Mouse (Mus musculus) lung, postnatal 0 days (tissue): ENCODE data around the gene B4galnt1. TPM values are rescaled to one million over a fixed set of nuclear protein-coding genes. Genes with fewer than 3 reads are reported as not detected.
"Not testable (repeated sequence)": the region's sequence is repeated elsewhere in the genome, so short reads cannot be mapped to it uniquely, and the experiment has no call there.

Experiments
- ATAC-seq: fragments of 200-750 bp; cut with Nextera tagmentation; 2 replicates; pipeline ENCODE4 v1.8.0; 2017; ENCODE audit warnings: moderate library complexity
- DNase-seq: peaks from one replicate; pipeline ENCODE4 v3.0.0-alpha.2; 2016; ENCODE audit warnings: low spot score
- H3K27ac ChIP-seq: fragments of 300-500 bp; sonication (generic); 2 replicates; pipeline ENCODE4 v1.5.1; 2014; ENCODE audit warnings: antibody characterized with exemption, mild to moderate bottlenecking, low read length, mixed read lengths
- H3K27me3 ChIP-seq: fragments of 300-500 bp; sonication (generic); replicated peaks from 2 replicates; pipeline ENCODE4 v1.6.1; 2014; ENCODE audit warnings: low read length, mixed read lengths; ENCODE audit not compliant: insufficient read depth
- H3K36me3 ChIP-seq: fragments of 300-500 bp; sonication (generic); 2 replicates; pipeline ENCODE4 v1.6.1; 2014; ENCODE audit warnings: low read length, mixed read lengths; ENCODE audit not compliant: insufficient read depth
- H3K4me1 ChIP-seq: fragments of 300-500 bp; sonication (generic); 2 replicates; pipeline ENCODE4 v1.6.1; 2014; ENCODE audit warnings: antibody characterized with exemption, low read depth, low read length, mixed read lengths; ENCODE audit not compliant: insufficient read depth
- H3K4me2 ChIP-seq: fragments of 300-500 bp; sonication (generic); replicated peaks from 2 replicates; pipeline ENCODE4 v1.6.1; 2014; ENCODE audit warnings: low read depth, mild to moderate bottlenecking, low read length, moderate library complexity, mixed read lengths
- H3K4me3 ChIP-seq: fragments of 300-500 bp; sonication (generic); 2 replicates; pipeline ENCODE4 v1.5.1; 2014; ENCODE audit warnings: low read depth, low read length
- H3K9ac ChIP-seq: fragments of 300-500 bp; sonication (generic); replicated peaks from 2 replicates; pipeline ENCODE4 v1.6.1; 2014; ENCODE audit warnings: low read depth, mild to moderate bottlenecking
- H3K9me3 ChIP-seq: fragments of 300-500 bp; sonication (generic); 2 replicates; pipeline ENCODE4 v1.6.1; 2016; ENCODE audit warnings: low read length, mixed read lengths
- CTCF ChIP-seq: IDR thresholded peaks from 2 replicates; pipeline ENCODE4 v1.5.1; 2016; ENCODE audit warnings: antibody characterized with exemption, mild to moderate bottlenecking
- EP300 ChIP-seq: IDR thresholded peaks from 2 replicates; pipeline ENCODE4 v1.6.1; 2016; ENCODE audit warnings: antibody characterized with exemption, mild to moderate bottlenecking, control low read depth
- WGBS: fragments of 180-500 bp; shearing (Covaris S2); extraction: QIAGEN DNeasy Blood & Tissue Kit; methylation state at CpG from one replicate; pipeline ENCODE4 v1.1.7; 2014; 5-methylcytosine and 5-hydroxymethylcytosine counted together
- polyA plus RNA-seq: library from polyadenylated mRNA; unstranded; fragments of >200 nt; fragmentation: Nextera tagmentation; extraction: Ambion mirVana; gene quantifications from 2 replicates; pipeline ENCODE4 v1.2.1, GENCODE M21; 2015

Gene B4galnt1
- polyA plus RNA-seq, 1 experiment from 2014 or later, result 9.6 TPM

DNA sequence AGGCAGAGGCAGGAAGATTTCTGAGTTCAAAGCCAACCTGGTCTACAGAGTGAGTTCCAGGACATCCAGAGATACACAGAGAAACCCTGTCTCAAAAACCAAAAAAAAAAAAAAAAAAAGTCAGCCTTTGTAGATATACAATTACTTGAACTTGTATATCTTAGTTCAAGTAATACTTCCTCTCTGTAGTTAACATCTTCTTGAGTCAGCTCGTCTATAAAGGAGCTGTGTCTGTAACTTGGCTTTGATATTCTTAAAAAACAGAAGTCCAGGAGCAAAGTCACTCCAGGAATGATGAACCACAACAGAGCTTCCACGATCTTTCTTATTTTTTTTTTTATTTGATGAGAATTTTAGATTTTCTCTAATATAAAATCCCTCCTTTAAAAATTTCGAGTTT, 4.3 kb upstream of the B4galnt1 start:
- no peak for DNase-seq
- Histone ChIP-seq H3K27me3 (peaks cover 7% of the 10 kb centered on the region; the same call in 1 of the 2 replicates), H3K27ac (no peak overlapping the region), H3K9me3 (no peaks in the 10 kb centered on the region), H3K4me2 (no peak overlapping the region), H3K36me3 (no peaks in the 10 kb centered on the region), H3K4me3 (no peak overlapping the region), H3K4me1 (peaks cover 4% of the 10 kb centered on the region; the same call in 1 of the 2 replicates), H3K9ac (no peak overlapping the region)
- 58% methylated on average over 3 of the region's 3 CpGs for WGBS
- ATAC-seq, result no peak
- TF ChIP-seq CTCF (no peak), EP300 (no peak)

DNA sequence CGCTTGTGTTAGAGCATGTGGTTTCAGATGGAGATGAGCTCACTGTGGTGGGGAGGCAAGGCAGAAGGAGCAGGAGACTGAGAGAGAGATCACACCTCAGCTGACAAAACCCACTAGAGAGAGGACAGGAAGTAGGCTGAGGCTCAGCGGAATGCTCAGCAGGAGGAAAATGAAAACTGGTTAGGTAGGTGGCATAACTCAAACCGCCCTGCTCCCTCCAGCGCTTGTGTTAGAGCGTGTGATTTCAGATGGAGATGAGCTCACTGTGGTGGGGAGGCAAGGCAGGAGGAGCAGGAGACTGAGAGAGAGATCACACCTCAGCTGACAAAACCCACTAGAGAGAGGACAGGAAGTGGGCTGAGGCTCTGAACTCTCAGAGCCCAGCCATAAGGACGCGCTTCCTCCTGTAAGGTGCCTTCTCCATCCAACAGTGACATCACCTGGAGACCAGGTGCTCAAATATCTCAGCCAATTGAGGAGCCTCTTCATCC, 2.2 kb upstream of the B4galnt1 start:
- not testable (repeated sequence) for H3K9me3 ChIP-seq, H3K27ac ChIP-seq, H3K4me3 ChIP-seq, H3K4me1 ChIP-seq, H3K36me3 ChIP-seq, H3K9ac ChIP-seq, ATAC-seq, H3K4me2 ChIP-seq, DNase-seq
- peaks cover 27% of the 10 kb centered on the region for H3K27me3 ChIP-seq
- 37% methylated on average over 7 of the region's 7 CpGs for WGBS

DNA sequence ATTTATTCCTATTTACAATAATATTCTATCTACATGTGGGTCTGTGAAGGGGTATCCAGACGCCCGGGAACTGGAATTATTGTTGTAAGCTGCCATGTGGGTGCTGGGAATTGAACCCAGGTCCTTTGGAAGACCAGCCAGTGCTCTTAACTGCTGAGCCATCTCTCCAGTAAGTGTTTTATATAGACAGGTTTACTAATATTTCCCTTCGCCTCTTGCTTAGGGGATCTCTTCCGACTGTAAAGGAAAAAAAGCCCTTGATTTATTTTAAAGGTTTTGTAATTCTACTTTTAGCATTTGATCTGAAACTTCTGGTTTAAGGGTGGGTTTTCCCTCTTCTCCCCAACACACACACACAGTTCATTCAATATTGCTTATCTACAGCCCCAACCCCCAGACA, 835 bp upstream of the B4galnt1 start:
- ATAC-seq (no peak), DNase-seq (no peak)
- Histone ChIP-seq H3K4me1 (peaks cover 9% of the 10 kb centered on the region; the same call in 1 of the 2 replicates), H3K27me3 (peaks cover 29% of the 10 kb centered on the region), H3K36me3 (no peaks in the 10 kb centered on the region), H3K27ac (no peak overlapping the region), H3K9me3 (no peaks in the 10 kb centered on the region), H3K4me2 (no peak overlapping the region), H3K4me3 (no peak overlapping the region), H3K9ac (no peak overlapping the region)
- no peak for TF ChIP-seq EP300
- WGBS, result 91% methylated on average over 4 of the region's 4 CpGs

DNA sequence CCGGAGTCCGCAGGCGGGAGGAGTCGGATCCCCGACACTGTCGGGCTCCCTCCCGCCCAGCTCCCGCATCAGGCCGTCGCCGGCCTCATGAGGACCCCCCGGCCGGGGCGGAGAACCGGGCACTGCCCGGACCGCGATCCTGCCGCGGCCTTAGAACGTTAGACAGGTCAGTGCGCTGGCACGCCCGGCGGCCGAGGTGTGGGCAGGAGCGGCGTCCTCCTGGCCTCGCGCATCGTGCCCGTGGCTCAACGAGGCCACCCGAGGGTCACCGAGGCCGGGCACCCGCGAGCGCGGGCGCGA, 279 bp downstream of the B4galnt1 start:
- Histone ChIP-seq H3K9me3 (no peaks in the 10 kb centered on the region), H3K27me3 (peaks cover 40% of the 10 kb centered on the region), H3K27ac (peak overlapping the region; percentile 62), H3K4me1 (peaks cover 13% of the 10 kb centered on the region), H3K9ac (peak overlapping the region; percentile 32), H3K4me3 (peak overlapping the region; percentile 45), H3K36me3 (no peaks in the 10 kb centered on the region), H3K4me2 (peak overlapping the region; percentile 89)
- 2% methylated on average over 15 of the region's 42 CpGs for WGBS
- ATAC-seq (peak; percentile 34), DNase-seq (no peak)
- TF ChIP-seq EP300 (no peak), CTCF (no peak)

DNA sequence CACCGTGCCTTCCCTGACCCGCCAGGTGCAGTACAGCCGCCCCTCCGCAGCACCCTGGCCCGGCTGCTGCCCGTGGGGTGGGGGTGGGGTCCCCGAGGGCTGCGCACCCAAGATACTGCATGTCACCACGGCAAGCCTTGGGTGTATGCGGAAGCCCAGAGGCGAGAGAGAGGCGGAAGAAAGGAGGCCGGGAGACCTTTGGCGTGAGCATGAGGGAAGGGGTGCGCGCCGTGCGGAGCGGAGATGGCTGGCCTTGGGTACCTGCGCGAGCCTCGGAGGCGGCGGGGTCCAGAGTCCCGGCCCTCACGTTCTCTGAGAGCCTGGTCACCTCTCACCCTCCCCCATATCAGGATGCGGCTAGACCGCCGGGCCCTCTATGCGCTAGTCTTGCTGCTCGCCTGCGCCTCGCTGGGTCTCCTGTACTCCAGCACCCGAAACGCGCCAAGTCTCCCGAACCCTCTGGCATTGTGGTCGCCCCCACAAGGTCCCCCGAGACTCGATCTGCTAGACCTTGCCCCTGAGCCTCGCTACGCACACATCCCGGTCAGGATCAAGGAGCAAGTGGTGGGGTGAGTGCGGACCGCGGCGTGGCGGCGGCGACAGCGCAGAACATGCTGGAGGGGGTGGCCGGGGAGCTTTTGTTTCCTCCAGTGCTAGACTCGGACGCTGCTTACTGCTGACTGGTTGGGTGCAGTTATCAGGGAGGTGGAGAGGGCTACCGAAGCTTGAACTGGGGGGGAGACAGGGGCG, 804 bp downstream of the B4galnt1 start:
- Histone ChIP-seq H3K4me3 (peak overlapping the region; percentile 45), H3K27me3 (peaks cover 46% of the 10 kb centered on the region), H3K4me2 (peak overlapping the region; percentile 89), H3K27ac (peak overlapping the region; percentile 62), H3K36me3 (no peaks in the 10 kb centered on the region), H3K9ac (peak overlapping the region; percentile 32; the same call in 1 of the 2 replicates), H3K4me1 (peaks cover 16% of the 10 kb centered on the region), H3K9me3 (no peaks in the 10 kb centered on the region)
- ATAC-seq, result peak; percentile 32
- WGBS, result 1% methylated on average over 49 of the region's 56 CpGs
- no peak for DNase-seq
- TF ChIP-seq EP300, result no peak
- TF ChIP-seq CTCF, result no peak

DNA sequence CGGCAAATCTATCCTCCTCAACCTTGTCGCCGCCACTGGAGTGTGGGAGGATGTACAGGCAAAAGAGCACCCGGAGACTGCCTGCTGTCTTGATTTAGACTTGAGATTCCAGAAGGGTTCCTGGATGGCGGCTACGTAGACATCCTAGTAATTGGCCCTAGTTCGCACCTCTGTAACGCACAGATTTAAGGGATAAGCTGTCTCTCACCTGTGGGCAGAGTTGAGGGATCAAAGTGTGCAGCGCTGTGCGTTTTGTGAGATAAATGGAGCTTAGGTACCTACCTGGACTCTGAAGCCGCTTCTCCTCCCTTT, 1.3 kb downstream of the B4galnt1 start:
- H3K9me3 ChIP-seq, result no peaks in the 10 kb centered on the region
- peaks cover 16% of the 10 kb centered on the region for H3K4me1 ChIP-seq
- no peak for ATAC-seq
- TF ChIP-seq CTCF, result no peak
- TF ChIP-seq EP300, result no peak
- peak overlapping the region; percentile 89 for H3K4me2 ChIP-seq
- 8% methylated on average over 11 of the region's 11 CpGs for WGBS
- no peaks in the 10 kb centered on the region for H3K36me3 ChIP-seq
- no peak for DNase-seq
- peak overlapping the region; percentile 32; the same call in 1 of the 2 replicates for H3K9ac ChIP-seq
- peak overlapping the region; percentile 45 for H3K4me3 ChIP-seq
- H3K27me3 ChIP-seq, result peaks cover 49% of the 10 kb centered on the region
- H3K27ac ChIP-seq, result no peak overlapping the region
